Comparison of ENCODE assay signal across 13 mouse cellular contexts in the genomic region with DNA sequence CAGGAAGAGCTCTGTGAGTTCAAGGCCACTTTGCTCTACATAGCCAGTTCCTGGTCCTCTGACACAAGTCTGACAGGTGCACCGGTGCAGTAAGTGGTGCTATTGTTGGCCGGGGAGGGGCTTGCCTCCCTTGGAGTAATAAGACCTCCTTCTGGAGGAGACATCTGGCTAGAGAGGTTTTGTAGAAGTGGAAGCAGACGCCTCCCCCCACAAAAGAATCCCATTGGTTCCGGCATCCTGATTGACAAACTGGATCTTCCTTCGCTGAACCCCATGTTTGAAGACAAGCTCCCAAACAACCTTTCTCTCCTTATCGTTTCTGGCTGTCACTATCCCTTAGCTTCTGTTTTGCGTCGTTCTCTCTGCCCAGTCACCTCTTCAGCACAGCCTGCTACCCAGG. TPM values are rescaled to one million over a fixed set of nuclear protein-coding genes. Genes with fewer than 3 reads are reported as not detected.
DNase-seq lines count a peak whose midpoint lies in the region; ATAC-seq and TF ChIP-seq lines count a peak whose summit lies in the region.
"Had no signal": no experiment of that assay in that cellular context is flagged by ENCODE, and none has a peak within 500 bp of the region (broad histone marks: within the 10 kb centered on the region; RNA-seq: fewer than 3 reads in every experiment).

No protein-coding gene starts in this region.

- no peak overlapping the region for H3K9ac ChIP-seq in kidney, postnatal 0 days (ENCODE audit: low read depth, low read length)
- no peak overlapping the region for H3K9ac ChIP-seq in MEL (ENCODE audit: control insufficient read depth, low read depth, low read length, poor library complexity, severe bottlenecking)
- H3K9ac ChIP-seq in intestine, postnatal 0 days (ENCODE audit: low read depth, low read length) = no peak overlapping the region
- H3K9ac ChIP-seq: liver, embryonic 15.5 days had no signal

- H3K4me2 ChIP-seq in kidney, postnatal 0 days (ENCODE audit: low read length) = peak overlapping the region; percentile 29; the same call in 1 of the 2 replicates
- no peak overlapping the region for H3K4me2 ChIP-seq in intestine, postnatal 0 days (replicated peaks; ENCODE audit: low read depth)

- no peak for ATAC-seq in kidney, postnatal 0 days (replicated peaks; ENCODE audit: low FRiP score, low read depth)
- no peak for ATAC-seq in intestine, postnatal 0 days

- 0 out of 2 replicates have a peak, but pooled peaks cover 3% of the 10 kb centered on the region for H3K36me3 ChIP-seq in kidney, postnatal 0 days (ENCODE audit: insufficient read depth, low read length)
- H3K36me3 ChIP-seq in MEL (ENCODE audit: control insufficient read depth in 1 of 2, insufficient read depth in 2 of 2, low read length in 2 of 2) = peaks cover 0 to 5% of the 10 kb centered on the region in 2 experiments; a peak in 2 of 4 replicates
- peaks cover 9% of the 10 kb centered on the region for H3K36me3 ChIP-seq in limb, embryonic 10.5 days
- H3K36me3 ChIP-seq in intestine, postnatal 0 days (ENCODE audit: control insufficient read depth, insufficient read depth) = no peaks in the 10 kb centered on the region
- H3K36me3 ChIP-seq: liver, embryonic 15.5 days had no signal

- H3K4me1 ChIP-seq in kidney, postnatal 0 days (replicated peaks; ENCODE audit: insufficient read depth, low read length) = peaks cover 23% of the 10 kb centered on the region
- peaks cover 4 to 21% of the 10 kb centered on the region in 2 experiments for H3K4me1 ChIP-seq in MEL (ENCODE audit: control insufficient read depth in 1 of 2, insufficient read depth in 2 of 2, low read length in 2 of 2)
- peaks cover 48% of the 10 kb centered on the region for H3K4me1 ChIP-seq in limb, embryonic 10.5 days
- H3K4me1 ChIP-seq in intestine, postnatal 0 days (replicated peaks; ENCODE audit: control insufficient read depth, insufficient read depth, low read length) = no peaks in the 10 kb centered on the region

- TF ChIP-seq RAD21 in MEL (IDR thresholded peaks at IDR 0.05; ENCODE audit: low read depth, low read length) = no peak

- TF ChIP-seq POLR2A in MEL (IDR thresholded peaks at IDR 0.05; ENCODE audit: control insufficient read depth in 1 of 2, insufficient read depth in 1 of 2, low read depth in 1 of 2, low read length in 2 of 2, poor library complexity in 1 of 2) = no peak

- H3K27ac ChIP-seq in kidney, postnatal 0 days = peak overlapping the region; percentile 85
- H3K27ac ChIP-seq in MEL (ENCODE audit: control insufficient read depth, low read depth, low read length) = no peak overlapping the region
- H3K27ac ChIP-seq in limb, embryonic 10.5 days = no peak overlapping the region
- H3K27ac ChIP-seq in intestine, postnatal 0 days (ENCODE audit: low read depth, low read length) = no peak overlapping the region
- H3K27ac ChIP-seq: liver, embryonic 15.5 days had no signal

- DNase-seq in kidney, postnatal 0 days (ENCODE audit: low spot score) = no peak
- DNase-seq in kidney, postnatal 10 days = no peak
- peak; percentile 45 for DNase-seq in MEL (ENCODE audit: low read depth, low spot score)
- peak; percentile 45 for DNase-seq in cerebellum, adult 8-10 months
- DNase-seq in limb, embryonic 10.5 days (ENCODE audit: low spot score) = no peak
- DNase-seq in Muller cell, postnatal 12 days (ENCODE audit: inconsistent ontology term) = no peak
- DNase-seq in heart, postnatal 14 days = no peak
- DNase-seq: gastrocnemius, postnatal 36 days; kidney, postnatal 14 days; thymus, postnatal 14 days had no signal

- no peak for TF ChIP-seq EP300 in MEL (IDR thresholded peaks at IDR 0.05; ENCODE audit: low read depth in 1 of 2, low read length in 2 of 2)

- H3K79me2 ChIP-seq in MEL (ENCODE audit: control insufficient read depth, insufficient read depth, low read length, poor library complexity) = peaks cover 5% of the 10 kb centered on the region; the same call in 1 of the 2 replicates

- H3K4me3 ChIP-seq in kidney, postnatal 0 days (replicated peaks; ENCODE audit: low read depth, low read length) = no peak overlapping the region
- no peak overlapping the region for H3K4me3 ChIP-seq in MEL (ENCODE audit: control insufficient read depth in 1 of 2, insufficient read depth in 1 of 2, low read depth in 2 of 2, low read length in 2 of 2)
- H3K4me3 ChIP-seq in limb, embryonic 10.5 days = peak overlapping the region; percentile 92; the same call in 1 of the 2 replicates
- H3K4me3 ChIP-seq in intestine, postnatal 0 days (ENCODE audit: low read depth, low read length) = no peak overlapping the region

- WGBS in kidney, postnatal 0 days = 14% methylated on average over 8 of the region's 8 CpGs
- 15% methylated on average over 8 of the region's 8 CpGs for WGBS in limb, embryonic 10.5 days
- WGBS in intestine, postnatal 0 days = 24% methylated on average over 8 of the region's 8 CpGs

- intact Hi-C loops in heart, postnatal 14 days (cut with DNase I) = no loop called here

- H3K27me3 ChIP-seq in kidney, postnatal 0 days (ENCODE audit: insufficient read depth, low read length) = no peaks in the 10 kb centered on the region
- H3K27me3 ChIP-seq in MEL (ENCODE audit: control insufficient read depth in 1 of 2, insufficient read depth in 2 of 2, low read length in 2 of 2) = peaks cover 6 to 12% of the 10 kb centered on the region in 2 experiments
- peaks cover 67% of the 10 kb centered on the region for H3K27me3 ChIP-seq in limb, embryonic 10.5 days (ENCODE audit: low read depth, poor library complexity, severe bottlenecking)
- peaks cover 38% of the 10 kb centered on the region for H3K27me3 ChIP-seq in intestine, postnatal 0 days (replicated peaks; ENCODE audit: control insufficient read depth, insufficient read depth, low read length)

- TF ChIP-seq CTCF in kidney, postnatal 0 days (IDR thresholded peaks at IDR 0.05; ENCODE audit: low read depth) = no peak
- no peak for TF ChIP-seq CTCF in MEL (IDR thresholded peaks at IDR 0.05 in 2 of 3, conservative IDR thresholded peaks at IDR 0.05 in 1 of 3; ENCODE audit: control insufficient read depth in 1 of 3, insufficient read depth in 1 of 3, low read depth in 2 of 3, low read length in 3 of 3, poor library complexity in 1 of 3, severe bottlenecking in 1 of 3)
- TF ChIP-seq CTCF in intestine, postnatal 0 days (IDR thresholded peaks at IDR 0.05; ENCODE audit: low read depth) = no peak; the same call in 1 of the 2 replicates

- H3K9me3 ChIP-seq in kidney, postnatal 0 days (replicated peaks; ENCODE audit: low read length) = no peaks in the 10 kb centered on the region
- no peaks in the 10 kb centered on the region for H3K9me3 ChIP-seq in MEL (replicated peaks; ENCODE audit: insufficient read depth, low read length)
- H3K9me3 ChIP-seq in limb, embryonic 10.5 days (replicated peaks) = no peaks in the 10 kb centered on the region
- H3K9me3 ChIP-seq in intestine, postnatal 0 days (ENCODE audit: control insufficient read depth) = no peaks in the 10 kb centered on the region
- H3K9me3 ChIP-seq: liver, embryonic 15.5 days had no signal

TF ChIP-seq in MEL, 35 proteins besides CTCF, POLR2A, EP300 and RAD21 (continues in another document):
- no peak for TF ChIP-seq KAT2A (conservative IDR thresholded peaks at IDR 0.05; ENCODE audit: low read depth, low read length)

RNA-seq across cellular contexts. Expression of a gene that starts 0.8 kb away (rescaled TPM):
- polyA plus RNA-seq in kidney, postnatal 0 days (2015; fragmentation: Nextera tagmentation; extraction: Ambion mirVana) = 5.9 and 6.4 TPM in 2 replicates
- 1.8 and 2.0 TPM in 2 replicates for total RNA-seq in MEL (2012; rRNA removed)
- 1 to 10 TPM in 1 of 2 experiments, not detected in 1; 8.8 TPM for polyA plus RNA-seq in MEL (2012; ENCODE audit: insufficient read depth in 1 of 2, insufficient read length in 2 of 2, low read depth in 1 of 2, low replicate concordance in 2 of 2, missing spikeins in 1 of 2)
- polyA plus RNA-seq in limb, embryonic 10.5 days (2016; fragmentation: Nextera tagmentation; extraction: Ambion mirVana) = 3.7 and 4.2 TPM in 2 replicates
- polyA plus RNA-seq in intestine, postnatal 0 days (2015; fragmentation: Nextera tagmentation; extraction: Ambion mirVana) = 1.7 and 1.8 TPM in 2 replicates
- total RNA-seq in heart, postnatal 14 days (2021) = 10 to 100 TPM; 10.5 to 11.4 TPM
- total RNA-seq: neutrophil, adult 5-6 weeks had no signal

RNA-seq across cellular contexts. Expression of a gene that starts 18.2 kb away (rescaled TPM):
- 191 and 209 TPM in 2 replicates for polyA plus RNA-seq in kidney, postnatal 0 days (2015; fragmentation: Nextera tagmentation; extraction: Ambion mirVana)
- 14.5 and 14.7 TPM in 2 replicates for total RNA-seq in MEL (2012; rRNA removed)
- 10 to 100 TPM in 1 of 2 experiments, not detected in 1; 42.1 TPM for polyA plus RNA-seq in MEL (2012; ENCODE audit: insufficient read depth in 1 of 2, insufficient read length in 2 of 2, low read depth in 1 of 2, low replicate concordance in 2 of 2, missing spikeins in 1 of 2)
- 78.5 and 93.2 TPM in 2 replicates for polyA plus RNA-seq in limb, embryonic 10.5 days (2016; fragmentation: Nextera tagmentation; extraction: Ambion mirVana)
- polyA plus RNA-seq in intestine, postnatal 0 days (2015; fragmentation: Nextera tagmentation; extraction: Ambion mirVana) = 339 and 382 TPM in 2 replicates
- 100 to 1,000 TPM; 130 to 136 TPM for total RNA-seq in heart, postnatal 14 days (2021)

RNA-seq across cellular contexts. Expression of a gene that starts 21.6 kb away (rescaled TPM):
- 12.1 and 12.9 TPM in 2 replicates for polyA plus RNA-seq in kidney, postnatal 0 days (2015; fragmentation: Nextera tagmentation; extraction: Ambion mirVana)
- 8.3 and 10.7 TPM in 2 replicates for total RNA-seq in MEL (2012; rRNA removed)
- polyA plus RNA-seq in MEL (2012; ENCODE audit: insufficient read depth in 1 of 2, insufficient read length in 2 of 2, low read depth in 1 of 2, low replicate concordance in 2 of 2, missing spikeins in 1 of 2) = 10 to 100 TPM in 1 of 2 experiments, not detected in 1; 55.7 TPM
- 4.6 and 5.3 TPM in 2 replicates for polyA plus RNA-seq in limb, embryonic 10.5 days (2016; fragmentation: Nextera tagmentation; extraction: Ambion mirVana)
- polyA plus RNA-seq in intestine, postnatal 0 days (2015; fragmentation: Nextera tagmentation; extraction: Ambion mirVana) = 2.5 and 2.6 TPM in 2 replicates
- total RNA-seq in heart, postnatal 14 days (2021) = 1 to 10 TPM; 3.1 to 3.3 TPM

RNA-seq across cellular contexts. Expression of a gene that starts 40.6 kb away (rescaled TPM):
- polyA plus RNA-seq in kidney, postnatal 0 days (2015; fragmentation: Nextera tagmentation; extraction: Ambion mirVana) = 352 and 383 TPM in 2 replicates
- 174 and 183 TPM in 2 replicates for total RNA-seq in MEL (2012; rRNA removed)
- 100 to 1,000 TPM in 1 of 2 experiments, not detected in 1; 325 TPM for polyA plus RNA-seq in MEL (2012; ENCODE audit: insufficient read depth in 1 of 2, insufficient read length in 2 of 2, low read depth in 1 of 2, low replicate concordance in 2 of 2, missing spikeins in 1 of 2)
- polyA plus RNA-seq in limb, embryonic 10.5 days (2016; fragmentation: Nextera tagmentation; extraction: Ambion mirVana) = 209 and 242 TPM in 2 replicates
- polyA plus RNA-seq in intestine, postnatal 0 days (2015; fragmentation: Nextera tagmentation; extraction: Ambion mirVana) = 283 and 296 TPM in 2 replicates
- total RNA-seq in heart, postnatal 14 days (2021) = 100 to 1,000 TPM; 163 to 176 TPM

RNA-seq across cellular contexts. Expression of a gene that starts 55.1 kb away (rescaled TPM):
- 7.0 and 9.2 TPM in 2 replicates for polyA plus RNA-seq in kidney, postnatal 0 days (2015; fragmentation: Nextera tagmentation; extraction: Ambion mirVana)
- total RNA-seq in MEL (2012; rRNA removed) = 0.39 and 0.42 TPM in 2 replicates
- 1 to 10 TPM in 1 of 2 experiments, not detected in 1; 2.1 TPM for polyA plus RNA-seq in MEL (2012; ENCODE audit: insufficient read depth in 1 of 2, insufficient read length in 2 of 2, low read depth in 1 of 2, low replicate concordance in 2 of 2, missing spikeins in 1 of 2)
- 1.2 and 1.3 TPM in 2 replicates for polyA plus RNA-seq in limb, embryonic 10.5 days (2016; fragmentation: Nextera tagmentation; extraction: Ambion mirVana)
- polyA plus RNA-seq in intestine, postnatal 0 days (2015; fragmentation: Nextera tagmentation; extraction: Ambion mirVana) = 5.2 and 5.3 TPM in 2 replicates
- total RNA-seq in heart, postnatal 14 days (2021) = under 1 TPM in 1 of 2 experiments, not detected in 1; 0.29 TPM
- total RNA-seq: gastrocnemius, postnatal 36 days had no signal

Comparison
In these comparisons a context has a peak if more than half of its experiments do, and no peak if none do; other contexts are left out.
1. DNase-seq: peak in MEL (single experiment) and cerebellum, adult 8-10 months (single experiment); none in kidney, postnatal 0 days (single experiment), kidney, postnatal 10 days (single experiment), limb, embryonic 10.5 days (single experiment), Muller cell, postnatal 12 days (single experiment) and heart, postnatal 14 days (0 of 2).